Mouse (Mus musculus): Measurements from ENCODE around the gene Gpr39. TPM values are rescaled to one million over a fixed set of nuclear protein-coding genes. Genes with fewer than 3 reads are reported as not detected.

Gene Gpr39
- polyA plus RNA-seq, 2 experiments: 2.4 to 3.0 TPM

GRCm38 (mm10) chr1:125910871-125911265 lies 234.1 kb downstream of the Gpr39 start:
- Histone ChIP-seq H3K4me1 (replicated peaks; ENCODE audit: control insufficient read depth in 2 of 2, insufficient read depth in 2 of 2, low read length in 1 of 2) (no peaks in the 10 kb centered on the region), H3K9ac (replicated peaks) (no peak overlapping the region), H3K4me3 (ENCODE audit: insufficient read depth in 1 of 2, low read depth in 2 of 2, low read length in 2 of 2) (no peak overlapping the region), H3K4me2 (ENCODE audit: low read depth) (no peak overlapping the region), H3K27ac (no peak overlapping the region), H3K9me3 (ENCODE audit: control insufficient read depth, low read length) (no peaks in the 10 kb centered on the region), H3K27me3 (ENCODE audit: control insufficient read depth, insufficient read depth, low read length) (peaks cover 32% of the 10 kb centered on the region), H3K36me3 (replicated peaks; ENCODE audit: control insufficient read depth, insufficient read depth, low read depth) (no peaks in the 10 kb centered on the region)
- no peak for TF ChIP-seq EP300 (IDR thresholded peaks at IDR 0.05; ENCODE audit: low read depth)
- TF ChIP-seq CTCF (IDR thresholded peaks at IDR 0.05; ENCODE audit: low read depth): no peak
- WGBS (ENCODE audit: insufficient replicate concordance): 4% methylated on average over 9 of the region's 9 CpGs
- DNase-seq (ENCODE audit: low read depth in 3 of 3, low spot score in 3 of 3) (no peak), ATAC-seq (ENCODE audit: insufficient read depth) (no peak)

DNA sequence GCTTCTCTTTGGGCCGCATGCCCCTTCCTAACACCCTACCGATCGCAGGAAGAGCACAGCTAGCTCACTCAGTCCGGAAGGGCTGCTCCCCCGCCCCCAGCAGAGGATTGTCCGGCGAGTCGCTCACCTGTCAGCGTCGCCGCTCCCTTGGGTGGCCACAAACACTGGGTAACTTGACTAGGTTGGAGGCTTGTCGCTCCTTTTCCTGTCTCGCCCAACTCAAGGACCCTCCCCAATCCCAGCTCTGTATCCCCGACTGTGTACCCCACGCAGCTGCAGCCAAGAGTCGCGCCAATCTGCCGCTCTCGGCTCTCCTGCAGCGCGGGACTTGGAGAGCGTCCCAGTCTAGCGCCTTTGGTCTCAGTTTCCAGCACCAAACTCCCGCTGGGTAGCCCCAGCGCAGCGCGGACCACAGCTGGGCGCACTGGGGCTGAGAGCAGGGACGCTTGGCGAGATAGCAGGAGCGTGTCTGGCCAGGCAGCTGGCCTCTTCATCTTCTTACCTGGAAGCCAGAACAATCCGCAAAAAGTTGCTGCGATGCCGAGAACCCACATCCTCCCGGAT lies 234.6 kb downstream of the Gpr39 start:
- Histone ChIP-seq H3K9me3 (ENCODE audit: control insufficient read depth, low read length) (no peaks in the 10 kb centered on the region), H3K4me2 (ENCODE audit: low read depth) (peak overlapping the region; percentile 56), H3K4me1 (replicated peaks; ENCODE audit: control insufficient read depth in 2 of 2, insufficient read depth in 2 of 2, low read length in 1 of 2) (no peaks in the 10 kb centered on the region), H3K36me3 (replicated peaks; ENCODE audit: control insufficient read depth, insufficient read depth, low read depth) (no peaks in the 10 kb centered on the region), H3K27ac (no peak overlapping the region), H3K27me3 (ENCODE audit: control insufficient read depth, insufficient read depth, low read length) (peaks cover 32% of the 10 kb centered on the region), H3K9ac (replicated peaks) (no peak overlapping the region), H3K4me3 (ENCODE audit: insufficient read depth in 1 of 2, low read depth in 2 of 2, low read length in 2 of 2) (peak overlapping the region in 1 of 2 experiments; percentile 31; a peak in 2 of 4 replicates)
- ATAC-seq (ENCODE audit: insufficient read depth) (no peak), DNase-seq (ENCODE audit: low read depth in 3 of 3, low spot score in 3 of 3) (no peak)
- no peak for TF ChIP-seq CTCF (IDR thresholded peaks at IDR 0.05; ENCODE audit: low read depth)
- TF ChIP-seq EP300 (IDR thresholded peaks at IDR 0.05; ENCODE audit: low read depth): no peak
- WGBS (ENCODE audit: insufficient replicate concordance): under 1% methylated on average over 35 of the region's 35 CpGs

DNA sequence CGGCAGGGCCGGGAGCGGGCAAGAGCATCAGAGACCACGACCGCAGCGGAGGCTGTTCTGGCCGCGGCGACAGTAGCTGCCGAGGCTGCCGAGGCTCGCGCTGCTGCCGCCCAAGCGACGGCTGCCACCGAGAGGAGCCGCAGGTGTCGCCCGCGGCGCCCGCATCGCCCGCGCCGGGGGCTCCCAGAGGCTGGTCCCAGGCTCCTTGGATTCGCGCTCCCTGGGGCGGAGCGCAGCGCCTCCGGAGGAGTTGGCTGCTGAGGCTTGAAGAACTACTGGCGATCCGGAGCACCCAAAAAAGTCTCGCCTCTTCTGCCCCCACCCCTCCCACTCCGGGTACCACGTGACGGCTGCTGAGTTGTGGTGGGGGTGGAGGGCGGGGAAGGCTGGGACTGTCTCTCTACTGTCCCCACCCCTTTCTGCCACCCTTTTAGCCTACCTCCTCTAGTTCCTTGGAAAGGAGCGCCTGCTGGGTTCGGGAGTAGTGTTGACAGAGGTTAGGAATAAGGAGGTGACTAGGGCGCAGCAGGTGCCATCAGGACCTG lies 235.2 kb downstream of the Gpr39 start:
- Histone ChIP-seq H3K4me3 (ENCODE audit: insufficient read depth in 1 of 2, low read depth in 2 of 2, low read length in 2 of 2) (peak overlapping the region in 1 of 2 experiments; percentile 31; a peak in 2 of 4 replicates), H3K36me3 (replicated peaks; ENCODE audit: control insufficient read depth, insufficient read depth, low read depth) (no peaks in the 10 kb centered on the region), H3K4me2 (ENCODE audit: low read depth) (peak overlapping the region; percentile 56), H3K27me3 (ENCODE audit: control insufficient read depth, insufficient read depth, low read length) (peaks cover 32% of the 10 kb centered on the region), H3K4me1 (replicated peaks; ENCODE audit: control insufficient read depth in 2 of 2, insufficient read depth in 2 of 2, low read length in 1 of 2) (no peaks in the 10 kb centered on the region), H3K9ac (replicated peaks) (no peak overlapping the region), H3K27ac (no peak overlapping the region), H3K9me3 (ENCODE audit: control insufficient read depth, low read length) (no peaks in the 10 kb centered on the region)
- WGBS (ENCODE audit: insufficient replicate concordance): under 1% methylated on average over 42 of the region's 43 CpGs
- DNase-seq (ENCODE audit: low read depth in 3 of 3, low spot score in 3 of 3): no peak
- TF ChIP-seq CTCF (IDR thresholded peaks at IDR 0.05; ENCODE audit: low read depth) (no peak), EP300 (IDR thresholded peaks at IDR 0.05; ENCODE audit: low read depth) (no peak)
- ATAC-seq (ENCODE audit: insufficient read depth): no peak

- ATAC-seq (ENCODE audit: insufficient read depth) (no peak), DNase-seq (ENCODE audit: low read depth in 3 of 3, low spot score in 3 of 3) (no peak)
- WGBS (ENCODE audit: insufficient replicate concordance): 7% methylated on average over 30 of the region's 30 CpGs
- Histone ChIP-seq H3K4me3 (ENCODE audit: insufficient read depth in 1 of 2, low read depth in 2 of 2, low read length in 2 of 2) (peak within 1 kb of the TSS in 1 of 2 experiments; percentile 31; a peak in 2 of 4 replicates), H3K9ac (replicated peaks) (no peak within 1 kb of the TSS), H3K4me1 (replicated peaks; ENCODE audit: control insufficient read depth in 2 of 2, insufficient read depth in 2 of 2, low read length in 1 of 2) (no peaks in the 10 kb centered on the region), H3K27ac (no peak within 1 kb of the TSS), H3K4me2 (ENCODE audit: low read depth) (peak within 1 kb of the TSS; percentile 56), H3K27me3 (ENCODE audit: control insufficient read depth, insufficient read depth, low read length) (peaks cover 32% of the 10 kb centered on the region), H3K9me3 (ENCODE audit: control insufficient read depth, low read length) (no peaks in the 10 kb centered on the region), H3K36me3 (replicated peaks; ENCODE audit: control insufficient read depth, insufficient read depth, low read depth) (no peaks in the 10 kb centered on the region)
- TF ChIP-seq EP300 (IDR thresholded peaks at IDR 0.05; ENCODE audit: low read depth) (no peak), CTCF (IDR thresholded peaks at IDR 0.05; ENCODE audit: low read depth) (no peak)
These were observed 236.1 kb downstream of the Gpr39 start, which contains the start of gene Lypd1 for GRCm38 (mm10) chr1:125912601-125913600. TSS of gene Lypd1 (minus strand) at chr1:125913101.

DNA sequence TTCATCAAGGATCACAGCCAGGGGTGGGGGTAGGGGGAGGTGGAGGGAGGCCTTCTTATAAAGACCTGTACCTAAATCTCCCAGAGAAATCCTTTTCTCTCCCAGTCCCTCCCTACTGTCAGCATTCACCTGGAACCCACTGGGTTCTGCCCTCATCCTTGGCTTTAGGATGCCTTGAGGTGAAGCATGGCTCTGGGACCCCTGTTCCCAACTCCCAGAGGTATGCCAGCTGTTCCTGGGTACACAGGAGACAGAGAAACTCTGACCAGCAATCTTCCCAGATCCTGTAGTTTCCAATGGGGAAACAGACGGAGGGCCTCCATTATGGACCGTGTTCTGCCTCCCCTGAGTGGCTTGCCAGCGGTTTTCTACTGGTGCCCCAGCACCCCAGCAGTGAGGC lies 243.9 kb downstream of the Gpr39 start:
- Histone ChIP-seq H3K27me3 (ENCODE audit: control insufficient read depth, insufficient read depth, low read length) (no peaks in the 10 kb centered on the region), H3K4me3 (ENCODE audit: insufficient read depth in 1 of 2, low read depth in 2 of 2, low read length in 2 of 2) (no peak overlapping the region), H3K4me2 (ENCODE audit: low read depth) (no peak overlapping the region), H3K9me3 (ENCODE audit: control insufficient read depth, low read length) (no peaks in the 10 kb centered on the region), H3K36me3 (replicated peaks; ENCODE audit: control insufficient read depth, insufficient read depth, low read depth) (no peaks in the 10 kb centered on the region), H3K27ac (no peak overlapping the region), H3K9ac (replicated peaks) (no peak overlapping the region), H3K4me1 (replicated peaks; ENCODE audit: control insufficient read depth in 2 of 2, insufficient read depth in 2 of 2, low read length in 1 of 2) (no peaks in the 10 kb centered on the region)
- DNase-seq (ENCODE audit: low read depth in 3 of 3, low spot score in 3 of 3) (no peak), ATAC-seq (ENCODE audit: insufficient read depth) (no peak)
- TF ChIP-seq EP300 (IDR thresholded peaks at IDR 0.05; ENCODE audit: low read depth): no peak
- no peak for TF ChIP-seq CTCF (IDR thresholded peaks at IDR 0.05; ENCODE audit: low read depth)
- WGBS (ENCODE audit: insufficient replicate concordance): 51% methylated on average over 3 of the region's 3 CpGs
